Mouse (Mus musculus) heart, postnatal 10 days (tissue): ENCODE data around the gene Cryzl2. TPM values are rescaled to one million over a fixed set of nuclear protein-coding genes. Genes with fewer than 3 reads are reported as not detected.
A peak's percentile ranks its signal among the peaks of the same experiment; 100 is the strongest.

Source experiments
- DNase-seq, 2 experiments: peaks; one replicate each; pipeline ENCODE4 v3.0.0; 2021
- intact Hi-C: fragments of 180-260 bp; cut with DNase I; formaldehyde crosslinking; loops from one replicate; pipeline ENCODE4 v1.15.1; 2025
- total RNA-seq, 2 experiments: library from RNA; stranded (reverse); gene quantifications; 2 replicates each; pipeline ENCODE4 v1.2.3; 2021

Cryzl2 gene
- total RNA-seq, 2 experiments from 2014 or later = 15.4 to 17.4 TPM

GRCm38 (mm10) chr1:157465194-157465593, 6.8 kb downstream of the Cryzl2 start:
- peak; percentile 52 to 70 for DNase-seq
- intact Hi-C loops = loop anchor here (10.0 kb wide), 1 partner anchor 310 kb away; no protein-coding TSS in a partner anchor

GRCm38 (mm10) chr1:157467866-157468265, 9.5 kb downstream of the Cryzl2 start:
- DNase-seq = no peak
- intact Hi-C loops = loop anchor here (10.0 kb wide), 1 partner anchor 313 kb away; no protein-coding TSS in a partner anchor

GRCm38 (mm10) chr1:157470761-157471386, 12.5 kb downstream of the Cryzl2 start:
- DNase-seq = no peak

GRCm38 (mm10) chr1:157472716-157473115, 14.3 kb downstream of the Cryzl2 start:
- intact Hi-C loops = no loop called here
- DNase-seq = no peak

More at GRCm38 (mm10) chr1:157470761-157471386, 12.5 kb downstream of the Cryzl2 start:
- intact Hi-C loops = no loop called here

GRCm38 (mm10) chr1:157474865-157475264, 16.5 kb downstream of the Cryzl2 start:
- intact Hi-C loops = no loop called here
- no peak for DNase-seq

- no peak for DNase-seq
- intact Hi-C loops = no loop called here
Measured at GRCm38 (mm10) chr1:157476231-157476630, 17.9 kb downstream of the Cryzl2 start.

GRCm38 (mm10) chr1:157480090-157480489, 21.7 kb downstream of the Cryzl2 start:
- no peak for DNase-seq
- intact Hi-C loops = no loop called here

- intact Hi-C loops = no loop called here
- no peak for DNase-seq
Measured at GRCm38 (mm10) chr1:157480901-157481300, 22.5 kb downstream of the Cryzl2 start.

GRCm38 (mm10) chr1:157481666-157482065, 23.3 kb downstream of the Cryzl2 start:
- no peak for DNase-seq
- intact Hi-C loops = no loop called here

GRCm38 (mm10) chr1:157484161-157484560, 25.8 kb downstream of the Cryzl2 start:
- intact Hi-C loops = no loop called here
- DNase-seq = no peak

GRCm38 (mm10) chr1:157500657-157501056, 42.3 kb downstream of the Cryzl2 start:
- no peak for DNase-seq

GRCm38 (mm10) chr1:157501352-157501945, 43.1 kb downstream of the Cryzl2 start:
- intact Hi-C loops = no loop called here
- no peak for DNase-seq

More at GRCm38 (mm10) chr1:157500657-157501056, 42.3 kb downstream of the Cryzl2 start:
- intact Hi-C loops = no loop called here

GRCm38 (mm10) chr1:157503071-157503470, 44.7 kb downstream of the Cryzl2 start:
- no peak for DNase-seq
- intact Hi-C loops = no loop called here

- intact Hi-C loops = no loop called here
- peak; percentile 72 to 75 for DNase-seq
Measured at GRCm38 (mm10) chr1:157506522-157506921, 48.1 kb downstream of the Cryzl2 start, which contains the start of gene Sec16b. Sec16b (plus strand) TSS chr1:157506728.

- intact Hi-C loops = no loop called here
- peak; percentile 11 to 28 for DNase-seq
Measured at GRCm38 (mm10) chr1:157506995-157507595, 48.7 kb downstream of the Cryzl2 start.

GRCm38 (mm10) chr1:157507814-157508213, 49.4 kb downstream of the Cryzl2 start:
- intact Hi-C loops = no loop called here
- peak; percentile 55 to 61 for DNase-seq

- intact Hi-C loops = no loop called here
- no peak for DNase-seq
Measured at GRCm38 (mm10) chr1:157512690-157513448, 54.5 kb downstream of the Cryzl2 start.

- intact Hi-C loops = no loop called here
- no peak for DNase-seq
Measured at GRCm38 (mm10) chr1:157513559-157513958, 55.2 kb downstream of the Cryzl2 start.

- intact Hi-C loops = no loop called here
- DNase-seq = no peak
Measured at GRCm38 (mm10) chr1:157514298-157514697, 55.9 kb downstream of the Cryzl2 start.

- DNase-seq = no peak
- intact Hi-C loops = no loop called here
Measured at GRCm38 (mm10) chr1:157516838-157517808, 58.7 kb downstream of the Cryzl2 start.
